Mouse (Mus musculus) olfactory bulb, adult 2 months (tissue): ENCODE results near the gene Lmna.
A peak's percentile ranks its signal among the peaks of the same experiment; 100 is the strongest.

Experiments used
- CTCF ChIP-seq: fragments of 200-500 bp; IDR thresholded peaks from 2 replicates; pipeline ENCODE4 v1.5.1; 2012; ENCODE audit warnings: low read depth, mild to moderate bottlenecking, low read length, moderate library complexity; ENCODE audit not compliant: insufficient read depth
- POLR2A ChIP-seq: fragments of 200-500 bp; IDR thresholded peaks from 2 replicates; pipeline ENCODE4 v1.6.1; 2012; ENCODE audit warnings: mild to moderate bottlenecking, low read depth, low read length, moderate library complexity; ENCODE audit not compliant: insufficient read depth

DNA sequence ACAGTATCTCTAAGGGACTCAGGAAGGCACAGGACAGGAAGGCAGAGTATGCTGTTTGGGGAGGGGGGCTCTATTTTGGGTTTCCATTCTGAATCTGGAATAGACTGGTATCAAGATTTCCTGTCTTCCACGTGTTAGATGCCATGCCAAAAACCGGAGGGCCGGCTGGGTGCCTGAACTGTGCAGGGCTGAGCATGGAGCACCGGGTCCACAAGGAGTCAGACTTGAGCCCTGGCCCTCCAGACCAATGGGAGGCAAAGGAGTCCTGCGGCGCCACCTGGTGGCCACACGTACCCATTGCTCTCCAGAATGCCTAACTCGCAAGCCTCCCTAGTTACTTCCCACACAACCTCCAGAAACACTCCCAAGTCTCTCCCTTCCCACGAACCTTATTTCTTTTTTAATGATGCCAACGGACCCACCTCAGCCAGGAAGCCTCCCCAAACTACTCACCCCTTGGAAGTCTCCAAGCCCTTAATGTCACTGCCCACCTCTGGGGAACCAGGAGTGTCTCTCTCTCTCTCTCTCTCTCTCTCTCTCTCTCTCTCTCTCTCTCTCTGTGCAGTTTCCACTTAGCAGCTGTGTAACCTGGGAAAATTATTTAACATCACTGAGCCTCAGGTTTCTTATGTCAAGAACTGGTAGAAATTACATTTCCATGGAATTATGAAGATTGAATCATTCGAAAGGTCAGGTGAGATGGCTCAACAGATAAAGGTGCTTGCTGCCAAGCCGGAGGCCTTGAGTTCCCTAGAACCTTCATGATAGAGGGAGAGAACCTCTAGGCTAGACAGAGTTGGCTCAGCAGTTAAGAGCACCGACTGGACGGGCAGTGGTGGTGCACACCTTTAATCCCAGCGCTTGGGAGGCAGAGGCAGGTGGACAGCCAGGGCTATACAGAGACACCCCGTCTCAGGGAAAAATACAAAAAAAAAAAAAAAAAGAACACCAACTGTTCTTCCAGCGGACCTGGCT, 16.7 kb upstream of the Lmna start:
- TF ChIP-seq CTCF (peak; percentile 99), POLR2A (no peak)
